Mouse (Mus musculus) spleen, adult 2 months (tissue): Measurements from ENCODE around the gene Angel2. TPM values are rescaled to one million over a fixed set of nuclear protein-coding genes. Genes with fewer than 3 reads are reported as not detected.

Experiments
- DNase-seq, 2 experiments: peaks; one replicate each; pipeline versions ENCODE4 v3.0.0 to v3.0.0-alpha.2; 2012 to 2021; ENCODE audit warnings: low spot score in 2 of 2, low read depth in 1 of 2
- H3K27ac ChIP-seq: fragments of 200-500 bp; 2 replicates; pipeline ENCODE4 v1.5.1; 2012; ENCODE audit warnings: low read length, inconsistent platforms; ENCODE audit not compliant: insufficient read depth
- H3K27me3 ChIP-seq: fragments of 200-500 bp; 2 replicates; pipeline ENCODE4 v1.6.1; 2012; ENCODE audit warnings: mild to moderate bottlenecking, moderate library complexity, low read length, inconsistent platforms; ENCODE audit not compliant: control insufficient read depth, insufficient read depth
- H3K36me3 ChIP-seq: fragments of 200-500 bp; 2 replicates; pipeline ENCODE4 v1.6.1; 2012; ENCODE audit warnings: mild to moderate bottlenecking, low read length, inconsistent platforms; ENCODE audit not compliant: control insufficient read depth, insufficient read depth
- H3K4me1 ChIP-seq: fragments of 200-500 bp; 2 replicates; pipeline ENCODE4 v1.6.1; 2011; ENCODE audit warnings: inconsistent platforms; ENCODE audit not compliant: control insufficient read depth, insufficient read depth, insufficient read length
- H3K4me3 ChIP-seq: fragments of 200-500 bp; 2 replicates; pipeline ENCODE4 v1.5.1; 2011; ENCODE audit warnings: mild to moderate bottlenecking, inconsistent platforms; ENCODE audit not compliant: insufficient read depth, insufficient read length; ENCODE audit errors: extremely low read depth
- CTCF ChIP-seq: fragments of 200-500 bp; IDR thresholded peaks from 2 replicates; pipeline ENCODE4 v1.5.1; 2011; ENCODE audit warnings: mild to moderate bottlenecking, inconsistent platforms; ENCODE audit not compliant: insufficient read depth, insufficient read length, insufficient replicate concordance; ENCODE audit errors: extremely low read depth
- POLR2A ChIP-seq: fragments of 200-500 bp; IDR thresholded peaks from 2 replicates; pipeline ENCODE4 v1.6.1; 2011; ENCODE audit warnings: low read depth, low read length, inconsistent platforms
- WGBS: fragments of 180-500 bp; shearing (Covaris S2); methylation state at CpG from one replicate; pipeline ENCODE4 v1.1.7; 2018; 5-methylcytosine and 5-hydroxymethylcytosine counted together
- polyA plus RNA-seq: library from polyadenylated mRNA; depleted of rRNA; stranded (reverse); fragments of >200 nt; gene quantifications from 2 replicates; pipeline ENCODE4 v1.2.3, GENCODE M21; 2012

The Angel2 gene
- polyA plus RNA-seq, 1 experiment = 20.2 TPM

- WGBS = 90% methylated on average over 6 of the region's 6 CpGs
- no peak overlapping the region for H3K4me3 ChIP-seq
These were observed 5.3 kb downstream of the Angel2 start for GRCm38 (mm10) chr1:190930181-190930580.

GRCm38 (mm10) chr1:190939803-190940202, 14.9 kb downstream of the Angel2 start:
- Histone ChIP-seq H3K27ac (no peak overlapping the region), H3K4me3 (no peak overlapping the region), H3K4me1 (no peaks in the 10 kb centered on the region), H3K27me3 (no peaks in the 10 kb centered on the region), H3K36me3 (peaks cover 51% of the 10 kb centered on the region)
- 95% methylated on average over 7 of the region's 7 CpGs for WGBS
- no peak for TF ChIP-seq CTCF
- TF ChIP-seq POLR2A = no peak
- DNase-seq = no peak

More at GRCm38 (mm10) chr1:190930181-190930580, 5.3 kb downstream of the Angel2 start:
- DNase-seq = no peak
- Histone ChIP-seq H3K36me3 (peaks cover 11% of the 10 kb centered on the region), H3K27me3 (no peaks in the 10 kb centered on the region), H3K4me1 (peaks cover 5% of the 10 kb centered on the region), H3K27ac (no peak overlapping the region)
- TF ChIP-seq POLR2A = no peak
- no peak for TF ChIP-seq CTCF

GRCm38 (mm10) chr1:190944109-190944760, 19.3 kb downstream of the Angel2 start:
- Histone ChIP-seq H3K27me3 (no peaks in the 10 kb centered on the region), H3K27ac (no peak overlapping the region), H3K36me3 (peaks cover 43% of the 10 kb centered on the region), H3K4me3 (no peak overlapping the region), H3K4me1 (no peaks in the 10 kb centered on the region)
- WGBS = 61% methylated on average over 6 of the region's 6 CpGs
- peak; percentile 12 to 55 for DNase-seq
- TF ChIP-seq POLR2A (no peak), CTCF (peak; percentile 63; the same call in 1 of the 2 replicates)

- TF ChIP-seq CTCF = no peak
- no peak for TF ChIP-seq POLR2A
These were observed 23.1 kb downstream of the Angel2 start for GRCm38 (mm10) chr1:190947986-190948385.

GRCm38 (mm10) chr1:190948439-190948838, 23.5 kb downstream of the Angel2 start:
- 89% methylated on average over 7 of the region's 7 CpGs for WGBS
- no peak overlapping the region for H3K4me3 ChIP-seq
- TF ChIP-seq CTCF (no peak), POLR2A (no peak)
- no peaks in the 10 kb centered on the region for H3K27me3 ChIP-seq
- H3K36me3 ChIP-seq = peaks cover 13% of the 10 kb centered on the region
- H3K4me1 ChIP-seq = no peaks in the 10 kb centered on the region
- no peak for DNase-seq
- no peak overlapping the region for H3K27ac ChIP-seq

More at GRCm38 (mm10) chr1:190947986-190948385, 23.1 kb downstream of the Angel2 start:
- DNase-seq = no peak
- Histone ChIP-seq H3K36me3 (peaks cover 16% of the 10 kb centered on the region), H3K27ac (no peak overlapping the region), H3K4me1 (no peaks in the 10 kb centered on the region), H3K4me3 (no peak overlapping the region), H3K27me3 (no peaks in the 10 kb centered on the region)
- 82% methylated on average over 5 of the region's 5 CpGs for WGBS

GRCm38 (mm10) chr1:190948846-190949245, 23.9 kb downstream of the Angel2 start:
- TF ChIP-seq CTCF (no peak), POLR2A (no peak)
- no peak for DNase-seq
- H3K27me3 ChIP-seq = no peaks in the 10 kb centered on the region
- H3K4me1 ChIP-seq = no peaks in the 10 kb centered on the region
- 95% methylated on average over 17 of the region's 17 CpGs for WGBS
- no peak overlapping the region for H3K27ac ChIP-seq
- H3K4me3 ChIP-seq = no peak overlapping the region
- H3K36me3 ChIP-seq = peaks cover 11% of the 10 kb centered on the region

DNA sequence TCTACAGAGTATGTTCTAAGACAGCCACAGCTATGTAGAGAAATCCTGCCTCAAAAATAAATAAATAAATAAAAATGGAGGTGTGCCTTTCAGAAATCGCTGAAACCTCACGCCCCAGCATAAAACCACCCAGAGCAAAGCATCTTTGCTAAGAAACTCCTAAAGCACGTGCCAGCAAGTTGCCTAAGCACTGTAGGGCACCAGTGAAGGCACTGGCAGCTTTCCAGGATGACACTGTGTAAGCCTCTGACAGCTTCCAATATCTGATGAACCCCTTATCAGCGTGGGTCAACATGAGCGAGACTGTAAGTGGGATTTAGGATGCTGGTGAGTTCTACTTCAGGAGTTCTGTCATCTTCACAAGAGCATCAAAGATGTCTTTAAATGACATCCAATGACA, 26.1 kb downstream of the Angel2 start:
- Histone ChIP-seq H3K4me1 (no peaks in the 10 kb centered on the region), H3K4me3 (no peak overlapping the region), H3K27me3 (no peaks in the 10 kb centered on the region), H3K27ac (no peak overlapping the region), H3K36me3 (peaks cover 3% of the 10 kb centered on the region; the same call in 1 of the 2 replicates)
- 84% methylated on average over 5 of the region's 5 CpGs for WGBS
- no peak for TF ChIP-seq POLR2A
- no peak for TF ChIP-seq CTCF
- no peak for DNase-seq
